Mouse (Mus musculus) neural tube, embryonic 13.5 days (tissue): ENCODE measurements at regions not wholly inside any gene's neighbourhood (a gene's known extent, or its start where the extent isn't known, plus 50 kb on each side); places are given as distances from the start of the nearest gene placed in this dataset.
A peak's percentile ranks its signal among the peaks of the same experiment; 100 is the strongest.

Source experiments
- ATAC-seq: fragments of 200-750 bp; cut with Nextera tagmentation; 2 replicates; pipeline ENCODE4 v1.8.0; 2017; ENCODE audit warnings: low read depth, mild to moderate bottlenecking, moderate TSS enrichment, moderate library complexity
- H3K27ac ChIP-seq: fragments of 300-500 bp; sonication (generic); replicated peaks from 2 replicates; pipeline ENCODE4 v1.5.1; 2015; ENCODE audit warnings: moderate library complexity, mild to moderate bottlenecking, inconsistent platforms
- H3K27me3 ChIP-seq: fragments of 300-500 bp; sonication (generic); 2 replicates; pipeline ENCODE4 v1.6.1; 2015; ENCODE audit warnings: mild to moderate bottlenecking, inconsistent platforms
- H3K36me3 ChIP-seq: fragments of 300-500 bp; sonication (generic); 2 replicates; pipeline ENCODE4 v1.6.1; 2015; ENCODE audit warnings: mild to moderate bottlenecking, inconsistent platforms
- H3K4me1 ChIP-seq: fragments of 300-500 bp; sonication (generic); replicated peaks from 2 replicates; pipeline ENCODE4 v1.6.1; 2015; ENCODE audit warnings: inconsistent platforms
- H3K4me2 ChIP-seq: fragments of 300-500 bp; sonication (generic); 2 replicates; pipeline ENCODE4 v1.6.1; 2015; ENCODE audit warnings: inconsistent platforms, mild to moderate bottlenecking, moderate library complexity
- H3K4me3 ChIP-seq: fragments of 300-500 bp; sonication (generic); 2 replicates; pipeline ENCODE4 v1.5.1; 2015; ENCODE audit warnings: mild to moderate bottlenecking, inconsistent platforms
- H3K9ac ChIP-seq: fragments of 300-500 bp; sonication (generic); 2 replicates; pipeline ENCODE4 v1.6.1; 2015; ENCODE audit warnings: moderate library complexity, mild to moderate bottlenecking, inconsistent platforms
- H3K9me3 ChIP-seq: fragments of 300-500 bp; sonication (generic); 2 replicates; pipeline ENCODE4 v1.6.1; 2016; ENCODE audit warnings: inconsistent platforms
- WGBS: fragments of 180-500 bp; shearing (Covaris S2); methylation state at CpG from one replicate; pipeline ENCODE4 v1.1.7; 2015; 5-methylcytosine and 5-hydroxymethylcytosine counted together

GRCm38 (mm10) chr11:55772107-55772506 is 164.1 kb upstream of the Glra1 start:
- Histone ChIP-seq H3K4me2 (peak overlapping the region; percentile 33), H3K36me3 (no peaks in the 10 kb centered on the region), H3K9me3 (no peaks in the 10 kb centered on the region), H3K9ac (0 out of 2 replicates have a peak overlapping the region, but pooled peaks have one; percentile 43), H3K4me3 (no peak overlapping the region), H3K4me1 (peaks cover 16% of the 10 kb centered on the region), H3K27me3 (no peaks in the 10 kb centered on the region), H3K27ac (peak overlapping the region; percentile 74)
- peak; percentile 74 for ATAC-seq
- 20% methylated on average over 13 of the region's 13 CpGs for WGBS

- no peak overlapping the region for H3K27ac ChIP-seq
- H3K9ac ChIP-seq = no peak overlapping the region
- 100% methylated on average over 1 of the region's 1 CpGs for WGBS
- ATAC-seq = no peak
- no peaks in the 10 kb centered on the region for H3K27me3 ChIP-seq
- H3K4me2 ChIP-seq = no peak overlapping the region
- no peaks in the 10 kb centered on the region for H3K9me3 ChIP-seq
- no peaks in the 10 kb centered on the region for H3K36me3 ChIP-seq
- H3K4me3 ChIP-seq = no peak overlapping the region
- H3K4me1 ChIP-seq = no peaks in the 10 kb centered on the region
Observed at GRCm38 (mm10) chr11:55764846-55765245, 156.8 kb upstream of the Glra1 start.
